Mouse (Mus musculus) right cerebral cortex, postnatal 10 days (tissue): ENCODE measurements at regions not wholly inside any gene's neighbourhood (a gene's known extent, or its start where the extent isn't known, plus 50 kb on each side); places are given as distances from the start of the nearest gene placed in this dataset.

Experiments
- DNase-seq, 2 experiments: peaks; one replicate each; pipeline ENCODE4 v3.0.0; 2021; ENCODE audit warnings: low spot score in 2 of 2

- no peak for DNase-seq
These were observed 729.1 kb downstream of the Dhx35 start for GRCm38 (mm10) chr2:159523739-159524138.

GRCm38 (mm10) chr2:159534951-159535350, 740.3 kb downstream of the Dhx35 start:
- DNase-seq = peak in 1 of 2 experiments; percentile 28

DNA sequence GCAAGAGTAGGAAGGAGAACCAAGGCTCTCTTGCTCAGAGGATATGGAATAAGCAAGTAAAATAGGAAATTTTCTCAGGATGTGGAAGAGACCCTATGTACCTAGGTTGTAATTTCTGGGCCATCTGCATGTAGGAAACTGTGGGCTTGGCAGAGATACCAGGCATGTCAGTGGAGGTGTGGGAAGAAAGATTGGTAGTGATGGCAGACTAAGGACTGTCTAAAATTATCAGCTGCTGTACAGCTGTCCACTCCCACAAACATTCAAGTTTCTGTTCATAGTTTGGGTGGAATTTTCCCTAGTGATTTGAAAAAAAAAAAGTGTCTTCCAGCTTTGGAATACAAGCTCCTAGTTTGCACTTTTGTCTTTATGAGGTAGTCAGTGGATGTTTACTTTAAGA, 744.7 kb downstream of the Dhx35 start:
- no peak for DNase-seq

DNA sequence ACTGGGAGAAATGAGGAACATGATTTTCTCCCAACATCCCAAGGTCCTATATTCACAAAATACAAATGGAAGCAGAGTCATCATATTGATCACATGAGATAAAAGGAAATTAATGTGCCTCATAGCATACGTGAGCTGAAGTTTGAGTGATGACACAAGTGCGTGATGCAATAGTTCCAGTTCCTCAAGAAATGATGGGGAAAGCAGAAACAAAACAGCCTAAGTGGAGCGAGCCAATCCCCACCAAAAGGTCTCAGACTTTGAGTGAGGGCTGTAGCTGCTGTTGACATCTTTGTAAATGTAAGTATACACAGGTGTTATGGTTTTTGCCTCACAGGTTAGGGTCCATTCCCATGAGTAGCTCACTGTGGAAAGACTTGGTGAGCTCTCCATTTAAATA, 763.0 kb downstream of the Dhx35 start:
- DNase-seq = no peak

GRCm38 (mm10) chr2:159565255-159565654, 768.7 kb downstream of the Gm826 start:
- DNase-seq = no peak

GRCm38 (mm10) chr2:159565921-159566320, 768.0 kb downstream of the Gm826 start:
- no peak for DNase-seq

GRCm38 (mm10) chr2:159566461-159566860, 767.5 kb downstream of the Gm826 start:
- peak in 1 of 2 experiments; percentile 37 for DNase-seq

GRCm38 (mm10) chr2:159568391-159568790, 765.6 kb downstream of the Gm826 start:
- no peak for DNase-seq

DNA sequence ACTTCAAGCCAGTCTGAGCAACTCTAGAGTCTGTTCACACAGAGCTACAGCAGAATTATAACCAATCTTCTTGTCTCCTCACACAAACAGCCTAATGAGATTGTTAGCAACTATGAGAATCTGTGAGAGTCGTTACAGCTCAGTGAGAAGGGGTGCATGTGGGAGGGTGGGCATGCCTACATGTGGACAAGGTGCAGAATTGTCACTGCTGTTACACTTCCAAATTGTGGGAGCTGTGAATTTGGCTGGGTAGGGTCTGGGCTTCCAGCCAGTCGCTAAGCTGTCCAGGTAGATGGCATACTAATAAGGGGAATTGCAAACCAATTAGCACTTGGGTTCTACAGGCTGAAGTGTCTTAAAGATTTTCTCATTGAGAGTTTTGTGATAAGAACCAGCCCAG, 762.1 kb downstream of the Gm826 start:
- DNase-seq = no peak

GRCm38 (mm10) chr2:159575271-159575670, 758.7 kb downstream of the Gm826 start:
- DNase-seq = no peak

- no peak for DNase-seq
These were observed 750.9 kb downstream of the Gm826 start for GRCm38 (mm10) chr2:159583103-159583502.

DNA sequence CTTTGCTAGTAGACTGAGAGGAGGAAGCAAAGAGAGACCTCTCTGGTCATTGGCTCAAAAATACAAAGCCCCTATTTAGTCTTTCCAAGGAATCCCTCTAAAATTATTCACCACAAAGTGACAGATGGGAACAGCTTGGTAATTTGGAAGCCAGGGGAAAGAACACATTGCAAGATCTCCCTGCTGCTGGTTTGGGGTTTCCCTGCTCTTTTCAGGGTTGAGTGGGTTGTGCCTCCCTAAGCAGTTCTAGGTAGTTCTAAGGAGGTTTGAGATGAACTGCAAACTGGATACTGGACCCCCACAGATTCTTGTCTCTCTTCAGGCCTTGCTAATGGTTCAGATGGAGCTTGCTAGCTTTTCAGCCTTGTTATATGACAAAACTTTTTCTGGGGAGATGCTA, 749.3 kb downstream of the Gm826 start:
- peak; percentile 38 to 44 for DNase-seq

DNA sequence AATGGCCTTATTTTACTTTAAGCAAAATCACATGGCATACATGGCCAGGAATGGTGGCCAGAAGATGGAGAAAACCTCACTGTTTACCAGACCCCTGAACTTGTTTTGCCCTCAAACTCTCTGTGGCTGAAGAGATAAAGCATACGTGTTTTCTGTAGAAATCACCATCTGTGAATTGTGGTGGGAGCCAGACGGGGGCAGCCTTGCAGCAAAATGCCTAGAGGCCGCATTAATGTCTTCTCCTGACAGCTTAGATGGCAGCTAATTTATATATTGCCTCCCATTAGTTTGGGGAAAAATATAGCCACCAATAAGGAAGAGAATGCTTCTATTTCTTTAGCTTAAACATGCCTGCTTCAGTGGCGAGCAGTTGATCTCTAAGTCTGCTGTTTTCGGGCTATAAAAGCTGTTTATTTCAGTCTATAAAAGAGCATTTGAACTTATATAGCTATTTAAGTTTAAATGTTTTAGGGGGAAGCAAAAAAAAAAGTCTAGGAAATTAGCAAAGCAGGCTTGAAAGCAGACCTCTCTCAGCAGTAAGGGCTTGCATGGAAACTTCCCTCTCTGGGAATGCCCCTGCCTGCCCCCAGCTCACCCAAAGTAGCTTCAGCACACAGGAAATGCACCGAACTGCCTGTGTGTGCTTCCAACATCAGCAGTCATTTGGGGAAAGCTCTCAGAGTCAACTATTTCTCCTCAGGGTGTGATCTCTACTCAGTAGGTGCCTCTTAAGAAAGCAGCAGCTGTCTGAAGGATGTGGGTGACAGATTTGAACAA, 747.1 kb downstream of the Gm826 start:
- DNase-seq = no peak

DNA sequence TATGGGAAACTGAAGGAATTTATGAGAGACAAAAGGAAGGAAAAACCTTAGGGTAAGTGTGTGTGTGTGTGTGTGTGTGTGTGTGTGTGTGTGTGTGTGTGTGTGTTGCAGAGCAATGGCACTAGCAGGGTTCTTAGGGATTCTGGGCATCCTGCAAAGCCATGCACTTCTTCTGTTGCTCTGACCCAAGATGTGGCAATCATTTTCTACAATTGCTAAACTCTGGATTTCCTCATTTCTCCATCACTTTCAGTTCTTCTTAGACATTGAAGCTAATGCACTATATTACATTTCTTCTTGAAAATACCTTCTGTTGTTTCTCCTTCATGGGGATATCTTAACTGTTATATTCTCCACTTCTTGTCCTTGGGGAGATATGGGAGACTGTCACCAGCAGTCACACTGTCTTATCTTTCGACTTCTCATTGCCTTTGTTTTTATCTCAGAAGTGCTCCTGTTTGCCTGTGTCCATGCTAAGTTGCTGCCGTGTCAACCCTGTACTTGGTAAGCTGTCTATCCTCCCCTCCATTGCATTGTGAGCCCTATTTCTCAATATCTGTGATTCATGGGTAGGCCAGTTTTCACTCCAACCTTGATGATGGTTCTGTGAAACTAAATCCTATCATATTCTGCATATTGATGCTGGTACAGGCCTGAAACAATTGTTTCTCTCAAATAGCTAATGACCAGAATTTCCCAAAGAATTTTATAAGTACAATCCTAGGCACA, 742.4 kb downstream of the Gm826 start:
- no peak for DNase-seq

DNA sequence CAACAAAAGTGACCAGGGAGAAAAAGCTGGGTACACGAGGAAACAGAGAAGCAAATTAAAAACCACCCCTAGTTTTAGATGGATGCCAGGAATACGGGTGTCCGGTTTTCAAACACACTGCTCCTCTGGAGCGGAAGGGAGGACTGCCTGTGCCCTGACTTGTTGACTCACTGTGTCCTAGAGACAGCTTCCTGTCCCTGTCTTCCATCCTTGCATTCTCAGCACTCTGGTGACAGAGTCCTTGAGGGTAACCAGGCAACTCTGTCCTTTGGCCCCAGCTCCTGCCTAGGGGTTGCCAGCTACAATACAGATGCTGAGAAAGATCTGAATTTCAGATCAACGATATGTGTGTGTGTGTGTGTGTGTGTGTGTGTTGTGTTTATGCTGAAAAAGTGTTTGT, 741.1 kb downstream of the Gm826 start:
- no peak for DNase-seq

DNA sequence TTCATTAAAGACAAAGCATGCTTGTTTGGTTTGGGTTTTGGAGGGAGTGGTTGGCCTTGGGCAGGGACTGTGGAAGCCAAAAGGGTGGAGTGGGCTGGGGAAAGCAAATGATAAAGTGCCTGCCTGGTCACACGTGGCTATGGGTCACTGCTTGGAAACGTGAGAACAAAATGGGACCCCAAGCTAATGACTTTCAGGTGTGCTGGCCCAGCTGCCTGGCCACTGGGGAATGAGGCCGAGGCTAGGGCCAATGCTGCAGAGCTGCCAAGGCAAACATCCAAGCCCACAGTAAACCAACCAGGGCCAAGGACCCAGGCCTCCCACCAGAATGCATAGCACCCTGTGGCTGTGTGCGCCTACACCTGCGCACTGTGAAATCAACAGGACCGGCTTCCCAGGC, 737.7 kb downstream of the Gm826 start:
- DNase-seq = no peak

DNA sequence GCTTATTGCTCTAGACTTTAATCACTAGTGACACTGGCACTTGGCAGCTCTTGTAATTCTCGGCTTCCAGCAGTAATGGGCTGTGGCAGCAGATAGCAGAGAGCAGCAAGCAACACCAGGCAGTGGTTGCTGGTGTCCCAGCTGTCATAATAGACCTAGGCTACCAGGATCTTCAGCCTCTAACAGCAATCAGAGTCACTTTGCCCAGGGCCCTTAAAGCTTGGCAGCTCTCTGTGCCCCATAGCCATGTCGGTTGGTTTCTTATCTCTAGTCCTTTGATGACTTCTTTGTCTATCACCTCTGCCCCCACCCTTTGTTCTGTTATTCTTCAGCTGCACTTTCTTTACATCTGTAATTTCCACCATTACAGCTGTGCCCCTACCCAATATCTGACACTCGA, 735.9 kb downstream of the Gm826 start:
- DNase-seq = no peak

DNA sequence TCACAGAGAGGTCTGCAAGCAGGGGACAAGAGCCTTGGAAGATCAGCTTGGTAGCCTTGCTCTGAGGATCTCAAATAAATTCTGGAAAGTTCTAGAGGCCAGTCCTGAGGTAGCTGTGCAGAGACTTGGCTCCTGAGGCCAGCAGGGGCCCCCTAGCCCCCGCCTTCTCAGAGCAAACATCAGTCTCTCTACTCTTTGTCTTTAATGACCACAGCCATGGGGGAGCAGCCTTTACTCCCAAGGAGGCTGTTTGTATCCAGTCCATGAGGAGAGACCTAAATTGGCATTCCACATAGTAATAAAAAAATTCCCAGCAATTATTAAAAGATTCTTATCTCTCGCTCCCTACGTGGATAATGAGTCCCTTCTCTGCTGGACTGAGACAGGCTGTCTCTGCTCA, 726.8 kb downstream of the Gm826 start:
- DNase-seq = no peak

DNA sequence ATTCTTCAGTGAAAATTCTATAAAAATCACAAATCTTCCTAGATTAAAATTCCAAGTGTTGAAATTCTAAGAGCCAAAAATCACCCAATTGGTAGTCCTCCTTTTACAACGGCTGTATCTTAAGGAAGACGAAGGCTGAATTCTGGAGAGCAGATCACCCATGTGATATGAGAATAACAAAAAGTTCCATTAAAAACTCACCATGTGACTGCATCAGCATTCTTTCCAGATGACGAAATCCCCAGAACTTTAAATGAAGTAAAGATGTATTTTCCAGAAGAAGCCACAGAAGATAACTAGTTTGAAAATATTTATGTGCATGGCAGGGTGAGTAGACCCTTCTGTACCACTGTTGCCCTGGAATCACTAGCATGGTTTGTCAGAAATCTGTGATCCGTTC, 723.5 kb downstream of the Gm826 start:
- no peak for DNase-seq

DNA sequence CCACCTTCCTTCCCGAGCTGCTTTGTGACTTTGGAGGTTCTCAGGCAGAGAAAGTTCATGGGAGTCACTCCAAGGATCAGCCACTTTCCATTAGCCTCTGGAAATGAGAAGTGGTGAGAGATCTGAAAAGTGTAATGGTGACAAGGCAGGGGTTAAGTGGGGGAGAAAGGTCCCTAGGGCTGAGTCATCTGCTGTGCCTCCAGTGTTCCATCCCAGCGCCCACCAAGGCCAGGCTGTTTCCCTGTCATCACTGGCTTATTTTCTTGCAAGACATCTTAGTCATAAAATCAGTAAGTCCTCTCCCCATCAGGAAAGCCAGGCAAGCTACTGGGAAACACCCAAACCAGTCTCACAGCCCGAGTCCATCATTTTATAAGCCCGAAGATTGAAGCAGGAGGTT, 717.3 kb downstream of the Gm826 start:
- no peak for DNase-seq

DNA sequence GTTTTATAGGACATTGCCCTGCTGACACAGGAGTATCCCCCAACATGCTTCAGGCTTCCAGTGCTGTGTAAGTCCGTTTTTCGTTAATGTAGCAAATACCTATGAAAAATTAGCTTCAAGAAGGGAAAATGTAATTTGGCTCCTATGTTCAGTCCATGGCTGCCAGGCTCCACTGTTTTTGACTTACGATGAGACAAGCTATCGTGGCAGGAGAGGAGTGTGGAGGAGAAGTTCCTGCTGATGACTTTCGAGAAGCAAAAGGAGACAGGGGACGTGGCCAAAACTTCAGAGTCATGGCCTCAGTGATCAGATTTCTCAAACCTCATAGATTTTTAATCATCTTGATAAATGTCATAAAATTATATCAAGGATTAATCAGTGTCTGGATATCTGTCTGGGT, 712.7 kb downstream of the Gm826 start:
- DNase-seq = no peak

DNA sequence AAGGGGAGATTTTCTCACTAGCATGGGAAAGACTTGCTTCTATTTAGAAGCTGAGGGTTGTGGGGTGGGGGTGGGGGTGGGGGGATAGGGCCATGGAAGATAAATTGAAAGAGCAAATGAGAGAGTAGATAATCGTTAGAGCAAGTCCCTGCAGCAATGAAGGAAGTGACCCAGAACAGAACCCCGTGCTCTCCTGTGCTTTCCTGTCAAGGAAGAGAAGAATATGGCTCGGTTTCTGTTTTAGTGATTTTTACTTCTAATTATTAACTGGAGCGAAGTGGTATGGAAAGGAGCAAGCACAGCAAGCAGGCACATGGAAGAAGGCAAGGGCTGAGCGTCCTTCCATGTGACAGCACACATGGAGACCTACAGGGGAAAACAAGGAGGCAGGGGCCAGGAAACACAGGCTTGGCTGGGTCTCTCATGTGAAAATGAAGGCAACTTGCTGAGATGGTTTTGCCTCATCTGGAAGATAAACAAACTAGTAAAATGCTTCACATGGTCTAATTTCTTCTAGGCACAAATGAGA, 711.8 kb downstream of the Gm826 start:
- no peak for DNase-seq

- DNase-seq = no peak
These were observed 708.7 kb downstream of the Gm826 start for GRCm38 (mm10) chr2:159625306-159625705.
